Mouse (Mus musculus) Patski (cell line): ENCODE measurements around the gene Alk. TPM values are rescaled to one million over a fixed set of nuclear protein-coding genes. Genes with fewer than 3 reads are reported as not detected.

ENCODE experiments used
- ATAC-seq: fragments of 100-300 bp; one replicate; pipeline ENCODE4 v1.8.0; 2021
- CTCF ChIA-PET: fragments of 350-600 bp; sonication (Branson Sonifier 250); formaldehyde crosslinking; loops from one replicate; lab custom pipeline; 2022; ENCODE audit warnings: inconsistent platforms; lab: Charles Lee
- POLR2A ChIA-PET: fragments of 350-600 bp; sonication (Branson Sonifier 250); formaldehyde crosslinking; loops from one replicate; lab custom pipeline; 2022; ENCODE audit warnings: antibody characterized with exemption, inconsistent platforms; lab: Charles Lee
- DNase-seq: peaks from one replicate; pipeline ENCODE4 v3.0.0-alpha.2; 2011; ENCODE audit warnings: low read depth, low spot score
- H3K27me3 ChIP-seq: fragments of 371-371 bp; one replicate; pipeline ENCODE4 v1.5.1; 2021
- CTCF ChIP-seq: fragments of 100-300 bp; IDR thresholded peaks from one replicate; pipeline ENCODE4 v1.5.1; 2021
- in situ Hi-C: fragments of 300-500 bp; cut with MboI; formaldehyde crosslinking; loops from 3 replicates; pipeline ENCODE4 v1.11.1; 2018; ENCODE audit warnings: low pct_unique_long_range_greater_than_20kb, mixed read lengths
- polyA plus RNA-seq: library from polyadenylated mRNA; unstranded; gene quantifications from one replicate; pipeline ENCODE4 v1.2.3, GENCODE M21; 2021

Alk gene
- polyA plus RNA-seq, 1 experiment from 2014 or later = 0.09 TPM

DNA sequence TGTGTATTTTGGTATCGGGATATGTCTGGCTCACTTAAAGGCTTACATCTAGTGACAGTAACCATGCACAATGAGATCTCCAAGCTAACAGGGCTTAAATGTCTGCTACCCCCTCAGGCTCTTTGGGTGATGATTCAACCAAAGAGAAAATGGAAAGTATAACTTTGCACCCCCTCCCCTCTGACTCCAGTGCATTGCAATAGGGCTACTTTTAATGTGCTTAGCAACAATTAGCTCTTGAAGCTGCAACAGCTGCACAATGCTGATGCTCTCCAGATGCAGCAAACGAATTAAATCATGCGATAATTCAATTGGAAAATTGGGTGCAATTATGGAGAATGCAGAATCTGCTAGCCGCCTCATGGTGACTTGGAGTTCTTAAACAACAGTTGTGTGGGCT, 278.5 kb downstream of the Alk start:
- no peak for DNase-seq
- peaks cover 36% of the 10 kb centered on the region for H3K27me3 ChIP-seq
- in situ Hi-C loops = no loop called here
- POLR2A ChIA-PET = no interaction called here
- CTCF ChIA-PET = no interaction called here
- TF ChIP-seq CTCF = no peak
- ATAC-seq = no peak

DNA sequence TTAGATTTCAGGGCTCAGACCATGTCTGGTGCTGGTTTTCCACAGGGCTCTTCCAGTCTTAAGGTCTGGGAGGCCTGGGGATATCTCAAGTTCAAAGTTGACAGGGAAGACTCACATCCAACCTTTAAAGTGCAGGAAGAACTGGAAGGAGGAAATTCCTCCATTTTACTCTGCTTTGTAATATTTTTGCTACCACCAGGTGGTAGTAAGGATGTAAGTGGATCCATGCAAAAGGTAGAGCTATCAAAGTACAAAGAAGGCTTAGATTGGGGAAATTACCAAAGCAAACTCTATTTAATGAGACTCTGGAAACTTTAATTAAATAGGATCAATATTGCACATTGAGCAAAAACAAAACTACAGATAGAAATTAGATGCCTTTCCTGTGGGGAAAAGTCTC, 284.9 kb downstream of the Alk start:
- no peak for DNase-seq
- ATAC-seq = no peak
- TF ChIP-seq CTCF = peak; percentile 32
- peaks cover 21% of the 10 kb centered on the region for H3K27me3 ChIP-seq
- POLR2A ChIA-PET = no interaction called here
- CTCF ChIA-PET = interaction anchor here (0.9 kb wide), 1 partner anchor 10 kb away, joined by 3 read pairs; no protein-coding TSS in a partner anchor
- in situ Hi-C loops = no loop called here

DNA sequence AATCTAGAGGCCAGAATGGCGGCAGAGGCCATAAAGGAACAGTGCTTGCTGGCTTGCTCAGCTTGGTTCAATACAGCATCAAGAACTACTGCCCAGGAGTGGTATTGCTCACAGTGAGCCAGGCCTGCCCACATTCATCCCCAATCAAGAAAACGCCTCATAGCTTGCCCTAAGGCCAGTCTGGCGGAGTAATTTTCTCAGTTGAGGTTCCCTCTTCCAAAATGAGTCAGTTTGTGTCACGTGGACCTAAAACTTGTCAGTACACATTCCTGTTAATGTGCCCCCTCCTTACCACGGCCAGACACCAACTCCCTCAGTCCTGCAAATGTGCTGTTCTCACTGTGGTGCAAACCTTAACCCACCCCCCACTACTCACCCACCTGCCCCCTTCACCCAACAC, 304.8 kb downstream of the Alk start:
- H3K27me3 ChIP-seq = peaks cover 22% of the 10 kb centered on the region
- DNase-seq (no peak), ATAC-seq (no peak)
- POLR2A ChIA-PET = interaction anchor here (0.6 kb wide), 1 partner anchor 1246 kb away, joined by 3 read pairs; no protein-coding TSS in a partner anchor
- in situ Hi-C loops = no loop called here
- no peak for TF ChIP-seq CTCF
- CTCF ChIA-PET = no interaction called here

DNA sequence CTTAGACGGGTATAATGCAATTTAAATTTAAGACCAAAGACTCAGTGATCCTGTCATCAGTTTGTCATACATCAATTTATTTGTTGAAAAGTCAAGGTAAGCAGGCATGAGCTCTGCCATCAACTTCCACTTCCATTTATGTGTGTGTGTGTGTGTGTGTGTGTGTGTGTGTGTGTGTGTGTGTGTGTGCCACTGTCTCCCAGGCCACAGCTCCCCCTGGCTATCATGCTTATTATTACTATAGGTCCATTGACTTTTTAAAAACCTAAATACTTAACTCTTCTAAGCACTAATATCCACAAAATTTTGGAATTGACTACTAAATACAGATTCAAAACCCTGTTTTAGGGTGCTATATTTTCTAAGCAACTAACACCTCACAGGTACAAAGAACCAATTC, 308.1 kb downstream of the Alk start:
- ATAC-seq (no peak), DNase-seq (no peak)
- POLR2A ChIA-PET = no interaction called here
- TF ChIP-seq CTCF = no peak
- CTCF ChIA-PET = interaction anchor here (1.2 kb wide), 1 partner anchor 14 kb away, joined by 3 read pairs; no protein-coding TSS in a partner anchor
- in situ Hi-C loops = no loop called here
- H3K27me3 ChIP-seq = peaks cover 11% of the 10 kb centered on the region

DNA sequence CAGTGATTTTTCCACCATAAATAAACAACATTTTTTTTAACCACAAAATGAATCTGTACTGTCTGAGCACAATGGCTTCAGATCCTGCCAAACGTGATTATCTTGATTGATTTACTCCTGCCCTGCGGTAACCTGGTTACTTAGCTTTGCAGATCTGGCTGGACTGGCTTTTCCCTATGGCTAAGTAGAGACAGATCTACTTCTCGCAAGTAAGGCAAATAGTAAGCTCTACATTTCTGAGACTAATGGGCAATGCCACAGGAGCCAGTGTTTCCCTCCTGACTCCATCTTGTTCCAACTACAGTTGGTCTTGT, 311.2 kb downstream of the Alk start:
- CTCF ChIA-PET = no interaction called here
- POLR2A ChIA-PET = no interaction called here
- in situ Hi-C loops = no loop called here
- no peak for ATAC-seq
- no peak for DNase-seq
- H3K27me3 ChIP-seq = peaks cover 8% of the 10 kb centered on the region
- TF ChIP-seq CTCF = no peak

DNA sequence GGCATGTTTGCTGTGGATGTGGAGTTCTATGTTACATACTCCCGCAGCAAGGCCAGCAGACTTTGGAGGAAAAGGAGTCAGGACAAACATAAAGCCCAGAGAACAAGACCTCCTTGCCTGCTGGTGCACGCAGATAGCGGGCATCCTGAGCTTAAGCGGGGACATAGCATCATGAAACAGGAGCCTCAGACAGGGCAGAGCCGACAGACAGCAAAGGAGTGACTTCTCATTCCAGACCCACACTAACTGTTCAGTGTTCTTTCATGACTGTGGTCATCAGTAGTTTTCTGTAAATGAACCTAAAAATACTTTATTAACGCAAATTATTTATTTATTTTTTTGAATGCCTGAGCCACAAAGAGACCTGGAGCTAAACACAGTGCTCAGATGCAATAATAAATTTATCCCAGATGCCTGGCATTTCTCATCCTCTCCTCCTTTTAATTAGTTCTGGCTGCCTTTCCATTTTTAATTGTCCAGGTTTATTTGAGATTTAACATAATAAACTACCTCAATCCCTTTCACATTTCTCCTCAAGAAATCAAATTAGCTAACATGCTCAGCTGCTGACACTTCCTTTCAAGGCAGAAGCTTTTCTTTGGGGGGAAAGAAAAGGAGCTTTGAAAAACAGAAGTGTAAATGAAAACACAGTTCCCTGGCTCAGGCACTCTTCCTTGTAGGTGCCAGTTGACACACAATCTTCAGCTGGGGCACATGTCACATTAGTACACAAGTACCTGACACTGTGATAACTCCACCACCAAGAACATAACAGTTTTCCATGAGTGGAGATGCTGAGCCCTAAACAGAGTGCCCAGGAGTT, 311.8 kb downstream of the Alk start:
- H3K27me3 ChIP-seq = peaks cover 8% of the 10 kb centered on the region
- ChIA-PET CTCF (no interaction called here), POLR2A (no interaction called here)
- TF ChIP-seq CTCF = no peak
- in situ Hi-C loops = no loop called here
- no peak for DNase-seq
- no peak for ATAC-seq

DNA sequence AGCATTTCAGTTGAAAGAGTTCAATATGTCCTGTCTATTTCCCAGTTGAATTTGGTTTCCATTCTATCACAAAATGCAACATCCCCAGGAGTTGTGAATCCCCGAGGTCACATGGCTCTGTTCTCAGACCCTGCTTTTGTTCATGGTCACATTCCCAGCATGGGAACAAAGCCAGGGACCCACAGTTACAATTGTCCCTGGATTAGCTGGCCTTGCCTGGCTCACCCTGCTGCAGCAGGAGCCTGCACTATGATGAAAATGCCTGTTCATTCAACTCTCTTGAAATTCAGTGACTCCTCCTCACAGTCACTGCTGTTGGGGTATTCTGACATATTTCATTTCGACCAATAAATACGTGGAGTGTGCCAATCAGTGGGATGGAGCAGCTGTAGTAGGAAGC, 318.5 kb downstream of the Alk start:
- TF ChIP-seq CTCF = no peak
- DNase-seq = no peak
- ChIA-PET POLR2A (no interaction called here), CTCF (interaction anchor here (1.0 kb wide), 1 partner anchor 8 kb away, joined by 4 read pairs; no protein-coding TSS in a partner anchor)
- in situ Hi-C loops = no loop called here
- peaks cover 16% of the 10 kb centered on the region for H3K27me3 ChIP-seq
- ATAC-seq = no peak

DNA sequence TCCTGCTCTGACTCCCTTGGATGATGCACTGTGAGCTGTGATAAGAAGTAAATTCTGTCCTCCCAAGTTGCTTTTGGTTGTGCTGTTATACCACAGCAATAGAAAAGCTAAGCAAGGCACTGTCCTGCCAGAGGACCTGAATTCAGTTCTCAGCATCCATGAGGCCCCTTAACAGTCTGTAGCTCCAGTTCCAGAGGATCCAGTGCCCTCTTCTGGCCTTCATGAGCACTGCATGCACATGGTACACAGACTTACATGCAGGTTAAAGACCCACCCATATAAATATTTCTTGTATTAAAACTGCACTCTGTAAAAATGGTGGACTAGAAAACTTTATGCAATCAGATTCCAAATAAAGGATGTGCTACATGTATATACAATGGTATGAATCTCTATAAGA, 326.1 kb downstream of the Alk start:
- POLR2A ChIA-PET = no interaction called here
- DNase-seq (no peak), ATAC-seq (no peak)
- peak; percentile 51 for TF ChIP-seq CTCF
- in situ Hi-C loops = no loop called here
- CTCF ChIA-PET = interaction anchor here (1.0 kb wide), 2 partner anchors 8 to 51 kb away, joined by 3 to 4 read pairs; no protein-coding TSS in a partner anchor
- H3K27me3 ChIP-seq = peaks cover 4% of the 10 kb centered on the region

DNA sequence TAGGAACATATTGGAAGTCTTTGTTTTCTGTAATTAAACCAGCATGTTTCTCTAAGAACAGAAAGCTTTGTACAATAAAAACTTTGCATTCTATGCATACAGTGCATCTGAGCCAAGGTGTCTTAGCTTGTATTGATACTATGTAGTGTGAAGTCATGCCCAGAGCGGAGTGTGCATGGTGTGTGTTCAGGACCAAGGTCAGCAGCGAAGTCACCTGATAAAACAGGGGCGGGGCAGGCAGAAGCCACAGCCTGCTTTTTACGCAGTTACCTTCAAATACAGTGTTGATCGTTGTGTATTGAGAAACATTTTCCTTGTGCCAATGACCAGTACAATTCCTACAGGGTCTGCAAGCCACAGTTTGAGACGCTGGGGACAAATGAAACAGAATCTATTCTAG, 327.6 kb downstream of the Alk start:
- in situ Hi-C loops = no loop called here
- no peak for TF ChIP-seq CTCF

DNA sequence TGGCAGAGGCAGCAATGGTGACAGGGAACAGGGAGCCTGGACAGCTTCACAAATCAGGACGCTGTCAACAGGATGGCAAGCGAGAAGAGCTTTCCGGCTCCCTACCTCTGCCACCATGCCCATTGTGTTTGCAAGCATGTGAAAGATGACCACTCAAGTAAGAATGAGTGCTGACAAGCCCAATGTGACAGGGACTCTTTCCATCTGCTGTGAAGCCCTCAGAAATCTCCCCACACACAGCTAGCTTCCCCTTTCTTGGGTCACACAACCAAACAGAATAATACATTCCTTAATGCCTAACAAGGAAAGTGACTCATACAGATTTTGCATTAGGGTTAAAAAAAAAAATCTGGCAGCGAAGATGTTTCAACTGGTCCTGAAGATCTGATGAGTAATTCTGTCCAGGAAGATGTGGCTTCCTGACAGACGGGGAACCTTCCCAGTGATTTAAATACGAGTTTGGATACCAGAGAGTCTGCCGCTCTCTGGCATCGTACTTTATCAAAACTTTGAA, 329.0 kb downstream of the Alk start:
- H3K27me3 ChIP-seq = peaks cover 3% of the 10 kb centered on the region
- POLR2A ChIA-PET = no interaction called here
- no peak for TF ChIP-seq CTCF
- in situ Hi-C loops = no loop called here
- ATAC-seq (peak; percentile 82), DNase-seq (peak; percentile 58)
- CTCF ChIA-PET = no interaction called here

More for the DNA sequence above, 327.6 kb downstream of the Alk start:
- CTCF ChIA-PET = no interaction called here
- peaks cover 1% of the 10 kb centered on the region for H3K27me3 ChIP-seq
- POLR2A ChIA-PET = no interaction called here
- ATAC-seq (no peak), DNase-seq (no peak)

DNA sequence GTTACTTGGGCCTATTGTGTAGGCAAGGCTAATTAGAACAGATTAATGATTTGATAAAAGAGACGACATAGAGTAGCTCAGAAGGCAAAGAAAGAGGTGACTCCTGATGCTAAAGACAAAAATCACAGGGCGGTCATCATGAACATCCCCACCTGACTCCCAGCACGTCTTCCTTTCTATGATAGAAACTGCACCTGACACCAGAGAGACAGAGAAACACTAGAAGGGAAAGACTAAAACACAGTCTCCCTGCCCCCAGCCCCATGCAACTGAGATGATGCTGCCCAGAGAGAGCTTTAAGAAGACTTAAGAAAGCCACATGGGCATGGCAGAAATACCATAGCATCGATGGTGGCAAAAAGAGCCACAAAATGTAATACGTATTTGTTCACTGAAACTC, 330.2 kb downstream of the Alk start:
- TF ChIP-seq CTCF = no peak
- in situ Hi-C loops = no loop called here

More for the DNA sequence above, 330.2 kb downstream of the Alk start:
- ATAC-seq (no peak), DNase-seq (no peak)
- peaks cover 3% of the 10 kb centered on the region for H3K27me3 ChIP-seq
- ChIA-PET POLR2A (no interaction called here), CTCF (no interaction called here)
